ENCODE assay signal across 15 mouse cellular contexts in the genomic region with DNA sequence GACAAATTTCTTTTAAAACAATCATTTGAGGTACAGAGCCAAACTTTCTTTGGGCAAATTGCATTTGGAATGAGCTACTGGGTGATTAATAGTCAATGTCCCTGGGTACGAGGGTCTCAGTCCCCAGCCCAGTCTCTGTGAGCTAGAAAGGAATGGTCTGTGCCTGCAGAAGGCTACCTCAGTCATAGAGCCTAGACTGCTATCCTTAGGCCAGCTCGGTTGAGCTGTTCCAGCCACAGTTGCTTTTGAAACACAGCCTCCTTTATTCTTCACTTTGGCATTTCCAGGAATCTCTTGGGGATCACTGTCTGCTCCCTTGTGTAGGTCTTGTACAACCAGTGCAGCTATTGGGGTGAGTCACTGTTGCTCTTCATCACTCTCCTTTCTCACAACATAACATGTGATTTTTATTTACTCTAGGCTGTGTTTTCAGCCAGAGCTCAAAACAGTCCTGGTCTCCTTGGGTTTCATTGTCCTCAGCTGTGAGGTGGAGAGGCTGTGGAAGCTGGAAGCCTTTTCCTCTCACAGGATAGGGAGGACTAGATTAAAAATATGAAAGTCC.
DNase-seq lines count a peak whose midpoint lies in the region; ATAC-seq and TF ChIP-seq lines count a peak whose summit lies in the region.
"Had no signal": no experiment of that assay in that cellular context is flagged by ENCODE, and none has a peak within 500 bp of the region (broad histone marks: within the 10 kb centered on the region; RNA-seq: fewer than 3 reads in every experiment).

No protein-coding gene starts in this region.

- no peaks in the 10 kb centered on the region for H3K79me2 ChIP-seq in heart, adult 2 months (replicated peaks; ENCODE audit: control insufficient read depth, insufficient read depth, low read length)

- H3K4me3 ChIP-seq in heart, adult 2 months, result no peak overlapping the region
- no peak overlapping the region for H3K4me3 ChIP-seq in heart, embryonic 11.5 days (ENCODE audit: low read depth, low read length)
- no peak overlapping the region for H3K4me3 ChIP-seq in heart, embryonic 15.5 days
- H3K4me3 ChIP-seq: liver, embryonic 12.5 days; stomach, embryonic 15.5 days had no signal

- WGBS in heart, adult 2 months, result 50% methylated on average over 2 of the region's 2 CpGs
- 52% methylated on average over 2 of the region's 2 CpGs for WGBS in heart, embryonic 11.5 days (ENCODE audit: insufficient replicate concordance)
- 44% methylated on average over 2 of the region's 2 CpGs for WGBS in heart, embryonic 15.5 days

- peaks cover 10% of the 10 kb centered on the region for H3K4me1 ChIP-seq in heart, adult 2 months (ENCODE audit: control insufficient read depth, insufficient read depth, low read length)
- H3K4me1 ChIP-seq in heart, embryonic 11.5 days (ENCODE audit: control insufficient read depth, insufficient read depth, low read length), result no peaks in the 10 kb centered on the region
- no peaks in the 10 kb centered on the region for H3K4me1 ChIP-seq in heart, embryonic 15.5 days (replicated peaks)
- H3K4me1 ChIP-seq: liver, embryonic 12.5 days; stomach, embryonic 15.5 days had no signal

- no peak overlapping the region for H3K9ac ChIP-seq in heart, adult 2 months (ENCODE audit: low read depth, low read length)
- no peak overlapping the region for H3K9ac ChIP-seq in heart, embryonic 11.5 days (ENCODE audit: low read depth, low read length)
- H3K9ac ChIP-seq in heart, embryonic 15.5 days, result no peak overlapping the region
- H3K9ac ChIP-seq: liver, embryonic 12.5 days; stomach, embryonic 15.5 days had no signal

- TF ChIP-seq CTCF in heart, adult 2 months (IDR thresholded peaks at IDR 0.05), result no peak

- no peak for TF ChIP-seq POLR2A in heart, adult 2 months (IDR thresholded peaks at IDR 0.05; ENCODE audit: insufficient read depth, low read depth, low read length)

- no peak for ATAC-seq in heart, embryonic 11.5 days (replicated peaks; ENCODE audit: insufficient number of reproducible peaks, low FRiP score, low TSS enrichment)
- ATAC-seq in heart, embryonic 15.5 days (replicated peaks; ENCODE audit: insufficient number of reproducible peaks, insufficient read depth, low FRiP score, low read depth), result 0 out of 2 replicates have a peak, but pooled peaks have one; percentile 10
- ATAC-seq: intestine, embryonic 16.5 days; liver, embryonic 12.5 days had no signal

- intact Hi-C loops in heart, adult 2 months (cut with DNase I), result loop anchor here (5.0 kb wide), 1 partner anchor 97 kb away; no protein-coding TSS in a partner anchor

- H3K27me3 ChIP-seq in heart, adult 2 months (ENCODE audit: control insufficient read depth, insufficient read depth, low read length), result no peaks in the 10 kb centered on the region
- no peaks in the 10 kb centered on the region for H3K27me3 ChIP-seq in heart, embryonic 11.5 days (ENCODE audit: control insufficient read depth, insufficient read depth, low read length)
- H3K27me3 ChIP-seq in heart, embryonic 15.5 days, result no peaks in the 10 kb centered on the region
- H3K27me3 ChIP-seq: liver, embryonic 12.5 days; stomach, embryonic 15.5 days had no signal

- no peak for TF ChIP-seq EP300 in heart, adult 2 months (IDR thresholded peaks at IDR 0.05; ENCODE audit: insufficient read depth, low read depth, low read length)

- H3K36me3 ChIP-seq in heart, adult 2 months (ENCODE audit: control insufficient read depth, insufficient read depth, low read length), result no peaks in the 10 kb centered on the region
- H3K36me3 ChIP-seq in heart, embryonic 11.5 days (ENCODE audit: control insufficient read depth, insufficient read depth, low read length), result no peaks in the 10 kb centered on the region
- H3K36me3 ChIP-seq in heart, embryonic 15.5 days, result no peaks in the 10 kb centered on the region
- H3K36me3 ChIP-seq: liver, embryonic 12.5 days; stomach, embryonic 15.5 days had no signal

- peak overlapping the region; percentile 42 for H3K27ac ChIP-seq in heart, adult 2 months
- no peak overlapping the region for H3K27ac ChIP-seq in heart, embryonic 11.5 days (ENCODE audit: low read depth, low read length)
- H3K27ac ChIP-seq in heart, embryonic 15.5 days, result no peak overlapping the region
- H3K27ac ChIP-seq: kidney, postnatal 0 days; liver, embryonic 12.5 days; stomach, embryonic 15.5 days had no signal

- H3K4me2 ChIP-seq in heart, embryonic 11.5 days, result no peak overlapping the region
- H3K4me2 ChIP-seq in heart, embryonic 15.5 days, result no peak overlapping the region
- H3K4me2 ChIP-seq: liver, embryonic 12.5 days; midbrain, embryonic 11.5 days; stomach, embryonic 15.5 days had no signal

- H3K9me3 ChIP-seq in heart, embryonic 11.5 days (replicated peaks; ENCODE audit: control insufficient read depth, low read length), result no peaks in the 10 kb centered on the region
- H3K9me3 ChIP-seq in heart, embryonic 15.5 days (replicated peaks), result no peaks in the 10 kb centered on the region
- H3K9me3 ChIP-seq: liver, embryonic 12.5 days; stomach, embryonic 15.5 days had no signal

- DNase-seq in adrenal gland, postnatal 10 days, result peak; percentile 25
- no peak for DNase-seq in adrenal gland, adult 18-20 months (ENCODE audit: low spot score in 2 of 2)
- peak in 1 of 2 experiments; percentile 42 for DNase-seq in heart, adult 2 months
- peak; percentile 92 for DNase-seq in 3T3-L1 (ENCODE audit: low read depth, low spot score)
- no peak for DNase-seq in embryo, embryonic 11 days
- DNase-seq in neural tube, embryonic 10.5 days (ENCODE audit: extremely low spot score, low spot score), result no peak
- DNase-seq: cerebellum, adult 18-20 months; lung, postnatal 14 days had no signal

Comparison
In these comparisons a context has a peak if more than half of its experiments do, and no peak if none do; other contexts are left out.
1. DNase-seq: peak in adrenal gland, postnatal 10 days (single experiment) and 3T3-L1 (single experiment); none in adrenal gland, adult 18-20 months (0 of 2), embryo, embryonic 11 days (single experiment) and neural tube, embryonic 10.5 days (single experiment).